Mouse (Mus musculus): Measurements from ENCODE around the gene Ajm1.
"Not testable (repeated sequence)": the region's sequence is repeated elsewhere in the genome, so short reads cannot be mapped to it uniquely, and the experiment has no call there.

Ajm1 gene

DNA sequence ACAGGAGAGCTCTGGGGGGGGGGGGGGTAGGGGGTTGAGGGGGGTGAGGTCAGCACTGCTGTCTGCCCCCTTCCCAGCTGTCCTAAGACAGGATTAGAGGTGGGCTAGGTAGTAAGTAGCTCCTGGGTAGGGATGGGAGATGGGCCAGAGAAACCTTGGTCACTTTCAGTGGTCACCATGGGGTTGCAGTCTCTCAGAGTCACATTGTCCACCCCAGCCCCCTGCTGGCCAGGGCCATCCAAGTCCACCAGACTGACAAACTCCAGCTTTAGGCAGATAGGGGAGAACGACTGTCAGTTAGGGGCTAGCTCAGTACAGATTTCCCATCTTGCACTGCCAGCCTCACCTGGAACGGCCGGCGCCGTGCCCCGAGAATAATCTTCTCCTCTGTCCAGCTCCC lies 15.0 kb downstream of the Ajm1 start:
- no peak for DNase-seq (ENCODE audit: low read depth, low spot score)

DNA sequence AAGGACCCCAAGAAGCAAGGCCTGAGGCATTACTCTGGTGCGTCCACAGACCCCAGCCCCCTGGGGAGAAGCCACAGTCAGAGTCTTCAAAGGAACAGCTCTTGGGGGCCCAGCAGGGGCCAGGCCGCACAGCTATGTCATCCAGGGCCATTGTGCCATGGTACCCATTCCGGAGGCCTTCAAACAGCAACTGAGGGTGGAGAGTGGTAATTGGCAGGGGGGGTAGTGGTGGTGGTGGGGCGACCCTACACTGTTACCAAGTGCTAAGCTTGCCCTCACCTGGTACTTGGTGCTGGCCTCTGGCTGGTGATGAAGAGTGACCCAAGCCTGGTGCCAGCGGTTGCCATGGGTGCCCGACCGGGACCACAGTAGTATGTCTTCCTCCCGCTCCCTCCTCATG lies 15.8 kb downstream of the Ajm1 start:
- no peak for DNase-seq (ENCODE audit: low read depth, low spot score)

DNA sequence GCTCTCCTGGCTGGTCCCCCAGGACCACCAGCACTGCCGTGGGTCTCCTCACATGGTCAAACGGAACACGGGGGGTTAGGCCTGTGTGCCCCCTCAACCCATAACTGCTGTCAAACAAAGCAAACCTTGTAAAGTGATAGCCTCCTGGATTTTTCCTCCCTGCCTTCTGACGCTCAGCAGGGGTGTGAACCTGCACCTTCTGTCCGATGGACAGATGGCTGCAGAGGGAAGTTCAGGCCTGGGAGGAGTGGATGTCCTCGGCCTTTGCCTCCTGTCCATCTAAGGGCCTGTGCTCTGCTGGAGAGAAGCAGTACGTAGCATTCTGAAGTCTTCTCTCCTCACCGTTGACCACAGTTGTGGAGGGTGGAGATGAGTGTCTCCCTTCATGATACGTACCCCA lies 19.6 kb downstream of the Ajm1 start:
- no peak for DNase-seq (ENCODE audit: low read depth, low spot score)

DNA sequence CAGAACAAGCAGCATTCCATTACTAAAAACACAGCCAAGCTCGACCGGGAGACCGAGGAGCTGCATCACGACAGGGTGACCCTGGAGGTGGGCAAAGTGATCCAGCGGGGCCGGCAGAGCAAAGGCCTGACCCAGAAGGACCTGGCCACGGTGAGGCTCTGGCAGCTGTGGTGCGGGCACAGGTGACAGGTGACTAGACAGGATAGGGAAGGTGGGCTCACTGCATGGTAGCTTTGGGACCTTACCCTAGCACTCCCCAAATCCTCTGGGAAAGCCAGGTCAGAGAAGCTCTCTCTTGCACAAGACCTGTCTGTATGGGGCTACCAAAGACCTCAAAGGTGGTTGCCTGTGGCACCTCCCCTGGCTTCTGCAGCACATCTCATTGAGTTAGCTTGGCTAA lies 21.0 kb downstream of the Ajm1 start:
- DNase-seq (ENCODE audit: low read depth, low spot score), result no peak

DNA sequence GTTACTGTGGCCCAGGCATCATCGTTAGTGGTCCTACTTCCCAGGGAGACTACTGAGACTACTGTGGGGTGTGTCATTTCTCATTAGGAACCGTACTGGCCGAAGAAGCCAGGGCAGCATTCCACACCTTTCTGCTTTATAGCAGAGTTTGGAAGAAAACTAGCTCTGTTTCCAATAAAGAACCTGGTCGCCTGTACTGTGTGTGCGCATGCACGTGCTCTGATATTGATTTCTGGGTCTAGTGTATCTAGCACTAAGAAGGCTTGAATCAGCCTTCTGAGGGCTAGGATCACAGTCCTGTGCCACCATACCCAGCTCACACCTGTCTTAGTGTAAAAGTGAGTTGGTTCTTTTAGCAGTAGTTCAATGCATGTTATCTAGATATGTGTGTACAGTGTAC lies 22.8 kb downstream of the Ajm1 start:
- no peak for DNase-seq (ENCODE audit: low read depth, low spot score)

DNA sequence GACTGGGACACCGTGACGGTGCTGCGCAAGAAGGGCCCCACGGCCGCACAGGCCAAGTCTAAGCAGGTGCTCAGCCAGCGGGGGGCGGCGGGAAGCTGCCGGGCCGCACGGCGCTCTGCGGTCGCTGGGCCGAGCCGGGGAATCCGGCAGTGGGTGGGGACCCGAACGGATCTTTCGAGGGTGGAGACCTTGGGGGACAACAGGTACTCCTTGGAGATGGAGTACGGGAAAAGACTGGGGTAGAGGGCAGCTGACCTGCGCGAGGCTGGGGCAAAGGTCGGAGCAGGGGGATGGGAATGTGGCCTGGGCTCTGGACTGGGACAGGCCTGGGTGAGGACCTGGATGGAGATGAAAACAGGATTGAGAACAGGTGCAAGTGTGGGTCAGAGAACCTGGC lies 23.6 kb downstream of the Ajm1 start:
- DNase-seq (ENCODE audit: low read depth, low spot score), result no peak

DNA sequence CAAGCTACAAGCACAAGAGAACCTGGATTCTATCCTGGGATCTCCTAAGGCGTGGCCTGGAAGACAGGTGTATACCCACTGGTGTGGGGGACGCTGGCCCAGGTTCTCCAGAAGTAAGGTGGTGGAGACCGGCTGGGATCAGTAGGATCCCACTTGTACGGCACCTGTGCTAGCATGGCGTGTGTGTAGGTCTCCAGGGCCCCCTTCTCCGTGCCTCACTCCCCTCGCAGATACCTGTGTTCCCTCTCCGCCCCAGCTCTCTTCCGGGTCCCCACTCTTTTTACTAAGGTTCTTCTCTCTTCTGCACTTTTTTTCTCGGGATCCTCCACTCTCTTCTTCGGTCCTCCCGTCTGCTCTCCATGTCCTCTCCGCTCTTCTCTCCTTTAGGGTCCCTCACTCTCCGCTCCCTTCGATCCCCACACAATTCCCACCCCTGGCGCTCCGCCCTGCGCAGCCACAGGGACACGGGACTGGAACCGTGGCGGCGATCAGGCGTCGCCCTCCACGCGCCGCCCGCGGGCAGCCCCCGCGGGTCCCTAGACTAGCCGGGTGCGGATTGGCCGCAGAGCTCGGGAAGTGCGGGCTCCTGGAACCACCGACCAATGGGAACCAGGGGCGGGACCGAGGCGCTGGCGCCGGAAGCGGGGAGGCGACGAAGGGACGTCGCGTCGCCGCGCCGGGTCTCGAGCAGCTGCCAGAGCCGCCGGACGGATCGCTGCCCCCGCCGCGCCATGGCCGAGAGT lies 24.2 kb downstream of the Ajm1 start, which contains the start of gene Edf1:
TSS of gene Edf1 (plus strand) at position 627 of the 743 bp plus-strand sequence.
- DNase-seq (ENCODE audit: low read depth, low spot score), result peak; percentile 83

DNA sequence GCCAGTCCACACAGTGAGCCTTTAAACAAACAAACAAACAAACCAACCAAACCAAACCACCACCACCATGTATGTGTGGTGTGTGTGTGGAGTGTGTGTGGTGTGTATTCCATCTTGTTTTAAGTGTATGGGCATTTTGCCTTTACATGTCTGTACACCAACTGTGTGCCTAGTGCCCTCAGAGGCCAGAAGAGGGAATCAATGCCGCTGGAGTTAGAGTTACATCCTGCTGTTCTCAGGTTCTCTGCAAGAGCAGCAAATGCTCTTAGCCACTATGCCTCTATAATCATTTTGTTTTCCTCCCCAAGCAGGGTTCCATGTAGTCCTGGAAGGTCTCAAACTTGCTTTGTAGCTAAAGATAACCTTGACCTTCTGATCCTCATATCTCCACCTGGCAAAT lies 25.3 kb downstream of the Ajm1 start:
- DNase-seq (ENCODE audit: low read depth, low spot score), result no peak

DNA sequence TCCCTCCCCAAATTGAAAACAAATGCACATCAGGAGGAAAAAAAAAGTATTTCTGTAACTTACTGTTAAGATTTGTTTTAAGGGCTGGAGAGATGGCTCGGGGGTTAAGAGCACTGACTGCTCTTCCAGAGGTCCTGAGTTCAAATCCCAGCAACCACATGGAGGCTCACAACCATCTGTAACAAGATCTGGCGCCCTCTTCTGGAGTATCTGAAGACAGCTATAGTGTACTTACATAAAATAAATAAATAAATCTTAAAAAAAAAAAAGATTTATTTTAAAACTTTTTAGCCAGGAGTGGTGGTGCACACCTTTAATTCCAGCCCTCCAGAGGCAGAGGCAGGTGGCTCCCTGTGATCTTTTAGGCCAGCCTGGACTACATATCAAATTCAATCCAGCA lies 26.1 kb downstream of the Ajm1 start:
- not testable (repeated sequence) for DNase-seq (ENCODE audit: low read depth, low spot score)

DNA sequence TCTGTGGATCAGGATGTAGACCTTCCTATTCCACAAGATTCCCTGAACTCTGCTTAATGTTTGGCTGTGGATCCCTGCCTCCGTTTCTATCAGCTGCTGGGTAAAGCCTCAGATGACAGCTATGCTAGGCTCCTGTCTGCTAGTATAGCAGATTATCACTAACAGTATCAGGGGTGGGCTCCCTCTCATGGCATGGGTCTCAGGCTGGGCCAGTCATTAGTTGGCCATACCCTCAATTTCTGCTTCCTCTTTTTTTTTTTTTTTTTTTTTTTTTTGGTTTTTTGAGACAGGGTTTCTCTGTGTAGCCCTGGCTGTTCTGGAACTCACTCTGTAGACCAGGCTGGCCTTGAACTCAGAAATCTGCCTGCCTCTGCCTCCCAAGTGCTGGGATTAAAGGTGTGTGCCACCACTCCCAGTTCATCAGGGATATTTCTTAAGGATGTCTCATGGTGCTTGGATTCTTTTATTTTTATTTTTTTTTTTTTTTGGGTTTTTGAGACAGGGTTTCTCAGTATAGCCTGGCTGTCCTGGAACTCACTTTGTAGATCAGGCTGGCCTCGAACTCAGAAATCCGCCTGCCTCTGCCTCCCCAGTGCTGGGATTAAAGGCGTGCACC lies 28.3 kb downstream of the Ajm1 start:
- DNase-seq (ENCODE audit: low read depth, low spot score), result not testable (repeated sequence)

DNA sequence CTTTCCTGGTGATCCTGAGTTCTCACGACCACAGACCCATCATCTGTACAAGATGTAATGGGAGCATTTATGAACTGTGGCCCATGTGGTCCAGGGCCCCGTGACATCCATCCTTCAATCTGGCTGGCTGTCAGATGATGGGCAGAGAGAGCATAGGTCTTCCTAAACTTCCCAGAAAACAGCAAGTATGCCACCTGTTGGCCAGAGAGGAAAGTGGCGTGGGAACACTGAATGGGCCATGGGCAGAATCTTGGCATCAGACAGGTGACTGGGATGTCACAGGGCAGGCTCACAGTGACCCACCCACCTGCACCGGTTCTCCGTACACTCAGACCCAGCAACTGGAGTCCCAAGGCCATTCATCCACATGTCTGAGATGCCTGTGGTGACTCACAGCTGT lies 30.4 kb downstream of the Ajm1 start:
- DNase-seq (ENCODE audit: low read depth, low spot score), result peak; percentile 50

DNA sequence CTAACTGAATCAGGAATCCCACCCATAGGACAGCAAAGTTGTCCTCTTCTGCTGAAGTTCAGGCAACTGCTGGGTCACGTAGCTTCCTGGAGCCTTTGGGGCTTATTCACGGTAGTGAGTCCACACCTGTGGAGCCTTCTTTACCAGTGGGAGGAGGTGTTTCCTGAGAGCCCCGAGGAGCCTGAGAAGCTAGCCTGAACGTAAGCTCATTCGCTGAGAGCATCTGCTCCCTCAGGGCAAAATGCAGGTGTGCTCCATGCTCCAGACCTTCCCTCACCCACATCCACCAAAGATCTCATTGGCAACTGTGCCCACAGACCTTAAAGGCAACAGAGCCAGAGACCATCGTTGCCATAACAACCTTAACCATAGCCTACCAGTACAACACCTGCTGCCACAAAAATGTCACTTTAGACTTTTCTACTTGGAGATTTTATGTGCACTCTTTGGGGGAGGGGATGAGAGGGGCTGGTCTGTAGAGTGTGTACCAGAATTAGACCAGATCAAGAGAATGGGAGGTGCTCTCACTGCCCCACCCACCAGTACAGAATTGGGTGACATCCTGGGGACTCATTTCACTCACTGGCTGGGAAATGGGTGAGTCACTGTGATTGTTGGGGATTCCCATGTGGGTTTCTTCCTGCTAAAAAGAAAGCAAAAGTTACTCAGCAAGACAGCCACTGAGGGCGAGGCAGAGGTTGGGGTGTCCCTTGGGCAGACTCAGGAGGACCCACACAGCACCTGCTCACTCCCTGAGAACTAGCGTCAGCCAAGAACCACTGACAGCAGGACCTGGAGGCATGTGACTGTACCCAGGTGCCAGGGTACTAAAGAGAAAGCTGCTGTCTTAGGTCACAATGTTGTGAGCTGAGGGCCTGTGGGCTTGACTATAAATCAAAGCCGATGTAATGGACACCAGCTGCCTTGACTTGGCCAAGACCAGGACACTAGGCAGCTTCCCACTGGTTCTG lies 32.3 kb downstream of the Ajm1 start:
- DNase-seq (ENCODE audit: low read depth, low spot score), result no peak

DNA sequence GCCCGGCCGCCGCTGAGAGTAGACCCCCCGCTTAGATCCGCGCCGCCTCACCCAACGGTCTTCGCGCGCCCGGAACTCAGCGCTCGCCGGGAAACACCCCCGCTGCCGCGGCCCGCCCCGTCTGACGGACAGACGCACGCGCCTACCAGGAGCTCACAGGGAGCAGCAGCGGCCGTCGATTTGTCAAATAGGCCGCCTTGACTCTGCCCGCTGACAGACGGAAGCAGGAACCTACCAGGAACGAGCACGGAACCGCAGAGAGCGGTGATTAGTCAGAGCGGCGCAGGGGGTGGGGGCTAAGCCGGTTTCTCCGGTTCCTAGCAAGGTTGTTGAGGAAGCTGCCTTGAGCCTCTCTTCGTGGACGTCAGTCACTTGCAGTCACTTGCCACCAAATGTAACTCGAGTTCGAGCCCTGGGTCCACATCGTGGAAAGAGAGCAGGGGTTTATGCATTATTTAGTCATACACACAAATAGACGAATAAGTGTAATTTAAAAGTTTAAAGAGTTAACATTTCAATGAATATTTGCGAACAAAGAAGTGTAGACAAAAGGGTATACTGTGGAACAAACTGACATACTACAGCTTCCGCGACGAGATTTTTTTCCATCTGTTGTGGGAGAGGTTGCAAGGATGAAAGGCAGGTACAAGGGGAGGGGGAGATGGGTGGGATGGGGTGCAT lies 34.6 kb downstream of the Ajm1 start, which contains the start of gene Traf2:
TSS of gene Traf2 (minus strand) at position 130 of the 681 bp plus-strand sequence.
- peak; percentile 99 for DNase-seq (ENCODE audit: low read depth, low spot score)

DNA sequence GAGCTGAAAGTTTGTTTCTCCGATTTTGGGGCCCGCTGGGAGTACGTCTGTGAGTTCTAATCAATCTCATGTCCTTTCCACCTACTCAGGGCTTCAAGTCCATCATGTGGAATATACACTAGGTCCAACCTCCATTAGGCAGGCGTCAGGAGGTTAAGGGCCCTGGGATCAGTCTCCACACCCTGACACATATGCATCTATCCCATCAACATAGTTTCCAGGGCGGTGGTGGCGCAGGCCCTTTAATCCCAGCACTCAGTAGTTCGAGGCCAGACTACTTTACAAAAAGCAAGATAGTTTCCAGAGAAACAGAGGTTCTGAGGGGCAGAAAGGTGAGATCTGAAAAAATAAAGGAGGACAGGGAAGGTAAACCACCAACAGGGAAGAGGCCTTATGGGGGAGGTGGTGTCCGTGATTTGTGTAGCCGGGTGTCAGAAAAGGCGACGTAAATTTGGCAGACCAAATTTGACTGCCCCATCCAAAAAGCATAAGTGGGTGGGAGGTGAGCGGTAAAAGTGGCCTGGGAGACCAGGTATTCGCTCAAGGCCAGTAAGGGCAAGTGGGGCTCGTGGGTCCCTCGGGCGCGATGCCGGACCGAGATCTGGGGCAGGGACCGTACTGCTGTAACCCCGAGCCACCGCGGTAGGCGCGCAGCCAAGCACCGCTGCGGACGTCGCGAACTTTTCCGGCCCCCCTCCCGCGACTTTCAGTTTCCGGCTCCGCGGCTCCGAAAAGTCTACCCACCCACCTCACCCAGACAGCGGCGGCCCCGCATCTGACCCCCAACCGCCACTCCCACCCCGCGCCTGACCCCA lies 35.4 kb downstream of the Ajm1 start:
- DNase-seq (ENCODE audit: low read depth, low spot score), result no peak

DNA sequence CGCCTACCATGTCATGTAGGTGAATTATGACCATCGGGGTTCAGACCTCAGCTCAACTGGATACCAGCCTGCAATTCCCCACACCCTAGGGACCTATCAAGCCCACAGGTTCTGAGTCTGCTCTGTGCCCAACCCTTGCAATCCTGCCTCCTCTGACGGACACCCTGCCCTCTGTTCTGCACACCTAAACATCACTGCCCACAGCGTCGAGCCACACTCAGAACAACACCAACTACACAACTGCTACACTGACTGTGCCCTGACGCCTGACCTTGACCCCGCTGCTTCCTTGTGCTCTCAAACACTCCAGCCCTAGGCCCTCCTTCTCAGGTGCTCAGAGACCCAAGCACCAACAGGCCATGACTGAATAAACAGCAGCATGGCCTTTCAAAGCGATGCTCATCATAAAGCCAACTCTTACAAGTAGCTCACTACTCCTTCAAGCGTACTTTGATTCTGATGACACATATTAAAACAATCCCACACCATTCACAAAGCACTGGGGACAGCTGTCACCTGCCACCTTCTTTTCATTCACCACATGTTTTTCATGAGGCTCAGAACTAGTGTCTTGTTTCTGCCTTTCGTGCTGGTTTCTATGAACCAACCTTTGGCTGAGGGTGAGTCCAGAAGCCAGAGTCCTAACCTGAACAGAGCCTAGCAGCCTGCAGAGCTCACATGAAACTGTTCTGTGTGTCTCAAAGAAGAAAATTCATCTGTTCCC lies 39.8 kb downstream of the Ajm1 start:
- no peak for DNase-seq (ENCODE audit: low read depth, low spot score)

DNA sequence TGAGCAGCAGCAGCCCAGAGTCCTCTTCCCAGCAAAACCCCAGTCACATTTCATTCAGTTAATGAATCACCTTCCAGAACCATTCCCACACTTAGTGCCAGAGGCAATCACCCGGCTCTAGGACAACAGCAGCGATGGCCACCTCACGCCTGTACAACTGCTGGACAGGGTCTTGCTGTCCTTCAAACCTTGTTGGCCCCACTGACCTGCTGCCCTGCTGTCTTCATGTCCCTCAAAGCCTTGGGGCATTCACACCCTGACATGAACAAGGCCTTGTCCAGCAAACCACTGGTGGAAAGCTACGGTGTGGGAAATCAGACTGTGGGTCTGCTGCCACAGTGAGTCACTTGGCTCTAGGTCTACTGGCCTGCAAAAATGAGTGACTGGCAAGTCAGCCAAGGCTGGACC lies 41.0 kb downstream of the Ajm1 start:
- DNase-seq (ENCODE audit: low read depth, low spot score), result no peak

DNA sequence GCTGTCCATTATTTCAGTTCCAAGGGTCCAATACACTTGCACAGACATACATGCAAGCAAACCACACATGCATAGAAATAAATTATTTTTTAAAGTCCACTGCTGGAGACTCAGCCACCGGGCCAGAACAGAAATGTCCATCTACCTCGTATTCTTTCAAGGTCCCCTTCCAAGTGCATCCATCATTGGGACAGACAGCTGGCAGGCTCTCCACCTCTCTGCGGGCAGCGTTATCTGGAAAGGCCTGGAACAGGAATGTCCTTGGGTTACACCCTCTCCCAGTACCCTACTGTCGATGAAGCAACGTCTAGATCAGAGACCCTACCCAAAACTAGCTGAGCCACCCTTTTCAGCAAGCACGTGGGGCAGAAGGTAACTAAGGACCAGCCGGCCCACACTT lies 45.0 kb downstream of the Ajm1 start:
- DNase-seq (ENCODE audit: low read depth, low spot score), result no peak

DNA sequence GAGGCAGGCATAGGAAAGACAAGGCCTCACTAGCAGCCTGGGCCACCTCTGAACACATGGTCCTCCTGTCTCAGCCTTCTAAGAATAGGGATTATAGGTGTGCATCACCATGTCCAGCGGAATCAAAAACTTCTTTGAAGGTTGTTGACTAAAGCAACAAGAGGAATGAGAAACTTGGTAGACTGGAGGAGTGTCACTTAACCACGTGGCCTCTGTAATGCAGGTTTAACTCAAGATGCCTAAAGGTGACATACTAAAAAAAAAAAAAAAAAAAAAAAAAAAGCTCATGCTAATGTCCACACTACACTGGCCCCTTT lies 46.7 kb downstream of the Ajm1 start:
- DNase-seq (ENCODE audit: low read depth, low spot score), result no peak

DNA sequence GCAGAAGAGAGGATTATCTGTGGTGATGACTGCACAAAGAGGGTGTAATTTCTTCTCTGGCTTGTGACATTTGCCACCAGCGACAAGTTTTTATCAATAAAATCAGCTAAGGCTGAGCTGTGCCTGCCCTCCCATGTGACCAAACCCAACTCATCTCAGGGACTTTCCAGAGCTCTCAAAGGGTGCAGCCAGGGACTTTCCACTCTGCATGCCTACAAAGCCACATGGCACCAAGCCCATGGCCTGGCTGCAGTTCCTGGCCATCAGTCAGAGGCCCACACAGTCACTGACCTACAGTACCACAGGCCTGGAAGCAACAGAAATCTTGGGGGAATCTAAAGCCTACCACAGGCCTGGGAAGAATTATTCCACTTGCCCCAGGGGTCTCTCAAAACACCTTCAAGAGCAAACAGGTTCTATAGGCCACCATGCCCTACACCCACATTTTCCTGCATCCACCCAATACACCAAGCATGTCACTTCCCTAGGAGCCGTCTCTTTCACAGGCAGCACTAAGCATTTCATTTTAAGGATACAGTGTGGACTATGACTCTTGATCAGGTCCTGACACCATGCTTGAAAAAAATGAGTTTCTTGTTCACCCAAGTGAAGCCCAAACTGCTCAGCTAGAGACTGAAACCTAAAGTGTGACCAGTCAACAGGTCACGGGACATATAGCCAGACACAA lies 47.2 kb downstream of the Ajm1 start:
- no peak for DNase-seq (ENCODE audit: low read depth, low spot score)

DNA sequence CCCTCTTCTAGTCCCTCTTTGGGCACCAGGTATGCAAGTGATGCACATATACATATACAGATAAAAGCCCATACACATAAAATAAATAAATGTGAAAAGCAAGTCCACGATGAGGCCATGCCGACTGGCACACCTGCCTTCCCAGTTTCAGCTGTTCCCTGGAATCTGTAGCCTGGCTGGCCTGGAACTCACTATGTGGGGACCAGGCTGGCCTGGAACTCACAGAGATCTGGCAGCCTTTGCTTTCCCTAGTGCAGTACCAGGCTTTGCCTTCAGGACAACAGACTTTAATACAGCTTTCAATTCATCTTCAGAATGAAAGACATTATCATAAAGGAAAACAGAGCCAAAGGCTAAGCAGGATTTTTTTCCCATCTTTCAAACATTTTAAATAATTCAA lies 47.9 kb downstream of the Ajm1 start:
- DNase-seq (ENCODE audit: low read depth, low spot score), result no peak
